In genomic region chr13:92675897-92676584, GRCm38 (mm10) we compare ENCODE assay signal across 8 mouse cellular contexts.
DNase-seq lines count a peak whose midpoint lies in the region; ATAC-seq lines count a peak whose summit lies in the region.

No protein-coding gene starts in this region.

- 81% methylated on average over 11 of the region's 11 CpGs for WGBS in neural tube, embryonic 13.5 days
- 47% methylated on average over 11 of the region's 11 CpGs for WGBS in heart, embryonic 16.5 days
- WGBS in stomach, embryonic 16.5 days: 60% methylated on average over 11 of the region's 11 CpGs
- 83% methylated on average over 11 of the region's 11 CpGs for WGBS in forebrain, embryonic 16.5 days

- no peak overlapping the region for H3K27ac ChIP-seq in neural tube, embryonic 13.5 days (replicated peaks)
- H3K27ac ChIP-seq in heart, embryonic 16.5 days (ENCODE audit: low read length): peak overlapping the region; percentile 61; the same call in 1 of the 2 replicates
- H3K27ac ChIP-seq in stomach, embryonic 16.5 days (ENCODE audit: low read length): peak overlapping the region; percentile 82
- H3K27ac ChIP-seq in forebrain, embryonic 16.5 days (ENCODE audit: low read length): no peak overlapping the region

- 0 out of 2 replicates have a peak, but pooled peaks have one; percentile 11 for ATAC-seq in neural tube, embryonic 13.5 days (ENCODE audit: low read depth)
- ATAC-seq in heart, embryonic 16.5 days (replicated peaks; ENCODE audit: extremely low read depth, insufficient read depth, low FRiP score): peak; percentile 59
- peak; percentile 51; the same call in 1 of the 2 replicates for ATAC-seq in stomach, embryonic 16.5 days (ENCODE audit: insufficient read depth, low FRiP score)
- no peak for ATAC-seq in forebrain, embryonic 16.5 days

- no peak overlapping the region for H3K4me3 ChIP-seq in neural tube, embryonic 13.5 days
- no peak overlapping the region for H3K4me3 ChIP-seq in heart, embryonic 16.5 days (ENCODE audit: low read length)
- H3K4me3 ChIP-seq in stomach, embryonic 16.5 days (replicated peaks; ENCODE audit: low read length): no peak overlapping the region
- no peak overlapping the region for H3K4me3 ChIP-seq in forebrain, embryonic 16.5 days (replicated peaks; ENCODE audit: low read length)

- no peak overlapping the region for H3K4me2 ChIP-seq in neural tube, embryonic 13.5 days
- H3K4me2 ChIP-seq in heart, embryonic 16.5 days (ENCODE audit: low read depth, low read length): peak overlapping the region; percentile 48
- H3K4me2 ChIP-seq in stomach, embryonic 16.5 days (ENCODE audit: low read depth, low read length): no peak overlapping the region
- H3K4me2 ChIP-seq in forebrain, embryonic 16.5 days (ENCODE audit: low read length): no peak overlapping the region

- DNase-seq in cerebellum, adult 11-12 months: peak; percentile 12
- no peak for DNase-seq in cerebellum, postnatal 36 days
- DNase-seq in neural tube, embryonic 10.5 days (ENCODE audit: extremely low spot score, low spot score): no peak
- DNase-seq in adipocyte (ENCODE audit: low spot score): no peak

- no peaks in the 10 kb centered on the region for H3K9me3 ChIP-seq in neural tube, embryonic 13.5 days
- no peaks in the 10 kb centered on the region for H3K9me3 ChIP-seq in heart, embryonic 16.5 days (replicated peaks; ENCODE audit: control insufficient read depth, low read length)
- no peaks in the 10 kb centered on the region for H3K9me3 ChIP-seq in stomach, embryonic 16.5 days (replicated peaks; ENCODE audit: control insufficient read depth, low read length)
- H3K9me3 ChIP-seq in forebrain, embryonic 16.5 days (ENCODE audit: control insufficient read depth, low read length): no peaks in the 10 kb centered on the region

- no peak overlapping the region for H3K9ac ChIP-seq in neural tube, embryonic 13.5 days
- H3K9ac ChIP-seq in heart, embryonic 16.5 days (ENCODE audit: low read length): no peak overlapping the region
- no peak overlapping the region for H3K9ac ChIP-seq in stomach, embryonic 16.5 days (ENCODE audit: low read length)
- H3K9ac ChIP-seq in forebrain, embryonic 16.5 days (replicated peaks; ENCODE audit: low read depth, low read length): no peak overlapping the region

- H3K36me3 ChIP-seq in neural tube, embryonic 13.5 days: no peaks in the 10 kb centered on the region
- H3K36me3 ChIP-seq in heart, embryonic 16.5 days (ENCODE audit: control insufficient read depth, insufficient read depth): no peaks in the 10 kb centered on the region
- H3K36me3 ChIP-seq in stomach, embryonic 16.5 days (ENCODE audit: control insufficient read depth, insufficient read depth, low read length): no peaks in the 10 kb centered on the region
- no peaks in the 10 kb centered on the region for H3K36me3 ChIP-seq in forebrain, embryonic 16.5 days (ENCODE audit: control insufficient read depth, insufficient read depth)

- H3K27me3 ChIP-seq in neural tube, embryonic 13.5 days: no peaks in the 10 kb centered on the region
- H3K27me3 ChIP-seq in heart, embryonic 16.5 days (ENCODE audit: control insufficient read depth, insufficient read depth, low read length): no peaks in the 10 kb centered on the region
- no peaks in the 10 kb centered on the region for H3K27me3 ChIP-seq in stomach, embryonic 16.5 days (ENCODE audit: control insufficient read depth, insufficient read depth, low read length)
- no peaks in the 10 kb centered on the region for H3K27me3 ChIP-seq in forebrain, embryonic 16.5 days (replicated peaks; ENCODE audit: control insufficient read depth, insufficient read depth, low read length)

- peaks cover 23% of the 10 kb centered on the region for H3K4me1 ChIP-seq in neural tube, embryonic 13.5 days (replicated peaks)
- H3K4me1 ChIP-seq in heart, embryonic 16.5 days (ENCODE audit: control insufficient read depth, insufficient read depth, low read length): peaks cover 31% of the 10 kb centered on the region
- H3K4me1 ChIP-seq in stomach, embryonic 16.5 days (ENCODE audit: control insufficient read depth, insufficient read depth, low read length): peaks cover 33% of the 10 kb centered on the region
- H3K4me1 ChIP-seq in forebrain, embryonic 16.5 days (replicated peaks; ENCODE audit: control insufficient read depth, insufficient read depth, low read length): no peaks in the 10 kb centered on the region

Comparison
In these comparisons a context has a peak if more than half of its experiments do, and no peak if none do; other contexts are left out.
1. H3K27ac ChIP-seq: peak in heart, embryonic 16.5 days (single experiment) and stomach, embryonic 16.5 days (single experiment); none in neural tube, embryonic 13.5 days (single experiment) and forebrain, embryonic 16.5 days (single experiment).